Mouse (Mus musculus): ENCODE results near the gene Rpl21.

The Rpl21 gene

GRCm38 (mm10) chr5:146832769-146833448, at the start of gene Rpl21:
Rpl21 (plus strand) TSS chr5:146832890.
- peak; percentile 88 to 95 for DNase-seq (ENCODE audit: low spot score in 2 of 2)

- DNase-seq (ENCODE audit: low spot score in 2 of 2), result no peak
These were observed 49.4 kb upstream of the Rpl21 start for GRCm38 (mm10) chr5:146783300-146783699.

GRCm38 (mm10) chr5:146783891-146784290, 48.8 kb upstream of the Rpl21 start:
- no peak for DNase-seq (ENCODE audit: low spot score in 2 of 2)

GRCm38 (mm10) chr5:146786123-146786522, 46.6 kb upstream of the Rpl21 start:
- DNase-seq (ENCODE audit: low spot score in 2 of 2), result no peak

- no peak for DNase-seq (ENCODE audit: low spot score in 2 of 2)
These were observed 43.3 kb upstream of the Rpl21 start for GRCm38 (mm10) chr5:146789413-146789812.

- DNase-seq (ENCODE audit: low spot score in 2 of 2), result no peak
These were observed 41.7 kb upstream of the Rpl21 start for GRCm38 (mm10) chr5:146790944-146791343.

GRCm38 (mm10) chr5:146792140-146792791, 40.4 kb upstream of the Rpl21 start:
- no peak for DNase-seq (ENCODE audit: low spot score in 2 of 2)

- no peak for DNase-seq (ENCODE audit: low spot score in 2 of 2)
These were observed 39.0 kb upstream of the Rpl21 start for GRCm38 (mm10) chr5:146793630-146794083.

- no peak for DNase-seq (ENCODE audit: low spot score in 2 of 2)
These were observed 38.4 kb upstream of the Rpl21 start for GRCm38 (mm10) chr5:146794084-146794852.

GRCm38 (mm10) chr5:146794853-146795252, 37.8 kb upstream of the Rpl21 start, which contains the start of gene Usp12:
Usp12 (minus strand) TSS chr5:146795006.
- DNase-seq (ENCODE audit: low spot score in 2 of 2), result peak; percentile 93 to 98

- DNase-seq (ENCODE audit: low spot score in 2 of 2), result peak in 1 of 2 experiments; percentile 50
These were observed 37.0 kb upstream of the Rpl21 start for GRCm38 (mm10) chr5:146795728-146796127.

GRCm38 (mm10) chr5:146798031-146798430, 34.7 kb upstream of the Rpl21 start:
- no peak for DNase-seq (ENCODE audit: low spot score in 2 of 2)

GRCm38 (mm10) chr5:146806004-146806430, 26.7 kb upstream of the Rpl21 start:
- DNase-seq (ENCODE audit: low spot score in 2 of 2), result no peak

- peak in 1 of 2 experiments; percentile 30 for DNase-seq (ENCODE audit: low spot score in 2 of 2)
These were observed 22.7 kb upstream of the Rpl21 start for GRCm38 (mm10) chr5:146809951-146810350.

GRCm38 (mm10) chr5:146812866-146813265, 19.8 kb upstream of the Rpl21 start:
- DNase-seq (ENCODE audit: low spot score in 2 of 2), result no peak

GRCm38 (mm10) chr5:146813421-146813820, 19.3 kb upstream of the Rpl21 start:
- DNase-seq (ENCODE audit: low spot score in 2 of 2), result no peak

GRCm38 (mm10) chr5:146815394-146815793, 17.3 kb upstream of the Rpl21 start:
- DNase-seq (ENCODE audit: low spot score in 2 of 2), result no peak

GRCm38 (mm10) chr5:146817583-146817982, 15.1 kb upstream of the Rpl21 start:
- no peak for DNase-seq (ENCODE audit: low spot score in 2 of 2)

GRCm38 (mm10) chr5:146818906-146819623, 13.6 kb upstream of the Rpl21 start:
- DNase-seq (ENCODE audit: low spot score in 2 of 2), result no peak

GRCm38 (mm10) chr5:146823005-146823404, 9.7 kb upstream of the Rpl21 start:
- no peak for DNase-seq (ENCODE audit: low spot score in 2 of 2)

- no peak for DNase-seq (ENCODE audit: low spot score in 2 of 2)
These were observed 3.2 kb upstream of the Rpl21 start for GRCm38 (mm10) chr5:146829528-146829927.

GRCm38 (mm10) chr5:146832435-146832768, 288 bp upstream of the Rpl21 start:
- DNase-seq (ENCODE audit: low spot score in 2 of 2), result no peak
